Mouse (Mus musculus) ZHBTc4 (cell line): ENCODE measurements at regions not wholly inside any gene's neighbourhood (a gene's known extent, or its start where the extent isn't known, plus 50 kb on each side); places are given as distances from the start of the nearest gene placed in this dataset.

Experiments used
- DNase-seq: peaks from one replicate; pipeline ENCODE4 v3.0.0-alpha.2; 2011; ENCODE audit warnings: low read depth, low spot score

DNA sequence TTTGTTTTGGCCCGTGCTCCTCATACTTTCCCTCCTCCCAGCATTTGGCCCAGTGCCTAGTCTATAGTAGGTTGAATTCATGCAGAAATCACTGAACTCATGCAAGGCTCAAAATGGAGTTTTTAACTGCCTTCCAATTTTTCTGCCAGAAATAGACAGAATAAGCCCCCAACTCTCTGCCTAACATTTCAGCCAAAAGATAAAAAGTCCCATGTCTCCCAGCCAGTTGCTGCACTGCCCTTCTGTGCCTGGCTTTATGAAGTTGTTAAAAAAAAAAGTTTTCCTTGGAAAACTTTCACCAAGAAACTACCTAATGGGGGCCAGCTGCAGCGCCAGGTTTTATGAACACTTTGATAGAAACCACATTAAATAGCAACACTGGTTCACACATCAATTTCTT is 222.0 kb downstream of the Zic3 start:
- DNase-seq, result no peak

GRCm38 (mm10) chrX:58256043-58256442 is 233.5 kb downstream of the Zic3 start:
- DNase-seq, result no peak

DNA sequence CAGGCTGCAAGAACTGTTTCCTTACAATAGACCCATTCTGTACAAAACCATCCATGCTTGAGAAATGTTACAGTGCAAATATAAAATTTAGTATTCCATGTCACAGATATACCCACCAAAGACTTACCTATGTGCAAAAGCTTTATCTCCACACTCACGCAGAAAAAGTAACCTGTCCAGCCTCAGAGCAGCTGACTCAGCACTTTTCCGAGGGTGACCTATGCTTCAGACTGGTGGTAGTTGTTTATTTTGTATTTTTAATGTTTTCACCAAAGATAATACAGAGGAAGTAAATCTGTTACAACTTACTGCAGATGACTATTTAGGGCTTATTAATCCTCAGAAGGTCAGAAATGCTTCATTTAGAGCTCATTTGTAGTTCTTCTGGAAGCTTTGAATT is 260.4 kb downstream of the Zic3 start:
- no peak for DNase-seq

DNA sequence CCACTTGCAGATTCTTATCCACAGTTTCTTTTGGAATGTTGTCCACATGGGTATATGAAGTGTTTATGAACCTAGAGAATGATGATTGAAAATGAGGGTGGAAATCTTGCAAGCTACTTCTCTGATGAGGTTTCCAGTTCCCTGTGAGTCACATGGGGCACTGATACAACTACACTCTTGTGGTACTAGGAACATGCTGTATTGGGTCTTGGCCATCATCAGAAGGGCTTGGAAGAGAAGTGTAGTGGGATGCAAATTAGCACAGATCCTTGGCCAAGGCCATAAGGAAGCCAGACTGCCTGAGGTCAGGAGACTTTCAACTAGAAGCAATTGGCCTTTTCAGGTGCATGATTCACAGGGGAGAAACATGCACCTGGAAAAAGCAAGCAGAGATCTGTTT is 300.3 kb downstream of the Zic3 start:
- no peak for DNase-seq

DNA sequence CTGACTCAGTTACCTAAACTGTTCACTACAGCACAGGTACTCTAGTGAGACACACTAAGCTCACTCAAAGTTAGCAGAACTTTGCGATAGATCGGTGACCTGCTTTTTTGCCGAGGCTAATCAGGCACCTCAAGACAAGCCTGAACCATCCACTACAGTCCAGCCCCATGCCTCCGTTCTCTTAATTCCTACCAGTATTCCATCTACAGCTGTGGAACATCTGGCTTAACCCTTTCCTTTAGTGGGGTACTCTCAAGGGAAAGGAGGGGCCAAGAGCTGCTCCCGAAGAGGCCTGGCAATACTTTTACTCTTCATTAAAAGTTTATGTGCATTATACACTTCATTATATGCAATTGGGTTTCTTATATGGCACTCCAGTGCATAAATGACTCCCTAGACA is 329.1 kb downstream of the Zic3 start:
- no peak for DNase-seq

DNA sequence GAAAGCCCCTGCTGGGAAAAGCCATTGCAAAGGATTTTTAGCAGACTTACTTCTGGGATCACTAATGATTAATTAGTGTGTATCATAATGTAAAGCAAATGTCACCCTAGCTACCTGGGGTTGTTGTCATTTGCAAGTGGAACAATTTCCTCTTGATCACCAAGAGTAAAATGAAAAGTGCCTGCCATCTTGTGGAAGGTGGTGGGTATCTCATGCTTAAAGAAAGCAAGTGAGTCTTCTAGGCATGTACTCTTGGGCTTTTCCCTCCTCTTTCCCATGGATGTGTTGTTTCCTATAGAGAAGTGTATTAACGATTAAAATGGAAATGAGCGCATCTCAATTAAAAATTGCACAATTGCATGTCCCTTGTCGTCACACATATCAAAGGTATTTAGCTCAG is 355.4 kb downstream of the Zic3 start:
- DNase-seq, result peak; percentile 13
